Mouse (Mus musculus): Measurements from ENCODE around the gene Map3k9.

Map3k9 gene

GRCm38 (mm10) chr12:81691177-81691730, 89.7 kb downstream of the Map3k9 start:
- no peak for DNase-seq

DNA sequence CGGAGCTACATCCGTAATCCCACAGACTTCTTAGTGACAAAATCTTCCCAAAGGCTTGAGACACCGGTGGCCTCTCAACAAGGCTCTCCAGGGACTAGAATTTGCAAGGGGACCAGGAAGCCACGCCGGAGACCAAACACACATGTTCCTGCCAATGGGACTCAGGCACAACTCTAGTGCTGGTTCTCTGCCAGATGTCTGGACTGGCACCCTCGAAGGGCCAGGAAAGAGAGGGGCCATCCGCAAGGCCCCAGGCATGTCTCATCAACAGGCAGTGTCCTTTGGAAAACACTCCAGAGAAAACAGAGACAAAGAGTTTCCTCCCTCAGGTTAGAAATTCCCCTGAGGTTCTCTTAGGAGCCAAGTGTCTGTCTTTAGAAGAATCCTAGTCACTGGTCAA, 90.2 kb downstream of the Map3k9 start:
- no peak for DNase-seq

DNA sequence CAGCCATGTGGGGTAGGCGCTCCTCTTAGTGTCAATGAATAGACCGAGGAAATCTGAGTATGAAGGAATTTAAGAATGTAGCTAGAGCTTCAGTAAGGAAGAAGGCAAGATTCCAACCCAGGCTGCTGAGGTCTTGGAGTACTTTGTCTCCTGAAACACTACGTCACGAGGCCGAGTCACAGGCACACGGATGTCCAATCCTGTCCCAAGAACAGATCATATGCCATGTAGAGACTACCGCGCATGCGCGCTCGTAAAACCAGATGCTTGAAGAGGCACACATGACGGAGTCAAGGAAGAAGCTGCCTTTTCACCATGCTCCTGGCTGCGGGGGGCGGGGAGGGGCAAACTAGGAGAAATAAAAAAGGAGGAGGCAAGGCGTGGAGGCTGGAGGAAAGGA, 90.9 kb downstream of the Map3k9 start:
- no peak for DNase-seq

DNA sequence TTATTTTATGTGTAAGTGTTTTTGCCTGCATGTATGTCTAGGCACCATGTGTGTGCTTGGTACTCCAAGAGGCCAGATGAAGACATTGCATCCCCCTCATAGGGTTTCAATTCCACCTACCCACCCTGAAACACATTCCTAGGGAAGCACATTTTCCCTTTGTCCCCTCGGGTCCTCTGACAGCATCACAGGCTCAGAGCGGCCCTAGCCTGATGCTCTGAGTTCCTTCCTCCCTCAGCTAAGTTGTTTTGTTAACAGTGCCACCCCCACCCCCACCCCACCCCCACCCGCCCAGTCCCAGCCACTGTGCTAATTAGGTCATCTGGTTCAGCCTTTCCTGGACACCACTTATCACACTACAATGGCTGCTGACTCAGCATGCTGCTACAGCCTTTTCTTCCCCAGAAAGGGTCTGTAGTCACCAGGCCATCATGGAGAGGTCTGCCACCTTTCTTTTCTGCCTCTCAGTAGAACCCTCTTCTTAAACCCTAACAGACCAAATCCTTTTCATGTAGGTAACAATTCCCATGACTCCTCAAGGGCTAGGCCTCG, 91.4 kb downstream of the Map3k9 start:
- no peak for DNase-seq

DNA sequence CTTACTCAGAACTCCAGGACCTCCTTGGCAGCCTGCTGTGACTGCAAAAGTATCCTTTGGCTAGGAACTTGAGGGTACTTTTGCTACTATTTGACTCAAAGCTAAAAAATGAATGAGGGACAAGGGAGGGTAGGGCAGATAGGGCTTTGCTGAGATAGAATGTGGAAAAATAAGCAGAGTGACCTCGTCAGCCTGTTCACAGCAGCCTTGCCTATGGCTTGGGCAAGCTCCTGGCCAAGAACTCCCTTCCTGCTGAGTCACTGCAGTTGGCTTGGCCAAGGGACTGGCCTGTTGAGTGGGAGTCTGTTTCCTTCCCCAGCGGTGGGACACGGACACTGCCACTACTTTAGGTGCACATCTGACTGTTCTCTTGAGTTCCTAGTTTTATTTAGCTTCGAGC, 92.4 kb downstream of the Map3k9 start:
- no peak for DNase-seq

DNA sequence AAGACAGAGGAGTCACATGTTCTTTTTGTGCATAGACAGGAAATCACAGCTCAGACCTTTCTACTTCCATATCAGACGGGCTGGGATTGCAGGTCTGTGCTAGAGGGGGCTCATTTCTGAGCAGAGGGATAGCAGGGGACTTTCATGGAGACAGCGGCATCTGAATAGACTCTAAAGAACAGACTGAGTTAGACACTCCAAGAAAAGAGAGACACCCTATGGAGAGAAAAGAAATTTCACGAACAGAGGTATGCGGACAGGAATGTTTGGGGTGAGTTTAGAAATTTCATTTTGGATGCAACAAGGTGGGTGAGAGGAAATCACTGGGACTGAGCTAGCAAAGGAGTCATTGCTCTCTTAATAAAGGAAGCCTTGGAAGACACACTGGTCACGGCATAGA, 93.1 kb downstream of the Map3k9 start:
- DNase-seq: no peak

- no peak for DNase-seq
Measured at GRCm38 (mm10) chr12:81686406-81687117, 94.4 kb downstream of the Map3k9 start.

DNA sequence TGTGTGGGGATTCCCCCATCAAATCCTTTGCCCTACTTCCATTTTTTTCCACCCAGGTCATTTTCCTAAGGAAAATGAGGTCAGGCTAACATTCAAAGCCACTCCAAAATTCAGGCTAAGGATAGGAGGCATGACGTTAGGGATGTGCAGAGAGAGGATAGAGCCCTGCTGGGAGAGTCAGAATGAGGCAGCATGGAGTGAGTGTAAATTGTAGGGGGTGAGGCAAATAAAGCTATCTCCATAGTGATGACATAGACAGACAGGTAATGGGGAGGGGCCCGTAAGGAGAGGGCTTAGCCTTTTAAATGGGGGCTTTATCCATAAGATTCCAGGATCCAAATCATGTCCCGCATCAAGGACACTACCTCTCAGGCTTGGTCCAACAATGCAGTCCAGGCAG, 95.0 kb downstream of the Map3k9 start:
- no peak for DNase-seq

DNA sequence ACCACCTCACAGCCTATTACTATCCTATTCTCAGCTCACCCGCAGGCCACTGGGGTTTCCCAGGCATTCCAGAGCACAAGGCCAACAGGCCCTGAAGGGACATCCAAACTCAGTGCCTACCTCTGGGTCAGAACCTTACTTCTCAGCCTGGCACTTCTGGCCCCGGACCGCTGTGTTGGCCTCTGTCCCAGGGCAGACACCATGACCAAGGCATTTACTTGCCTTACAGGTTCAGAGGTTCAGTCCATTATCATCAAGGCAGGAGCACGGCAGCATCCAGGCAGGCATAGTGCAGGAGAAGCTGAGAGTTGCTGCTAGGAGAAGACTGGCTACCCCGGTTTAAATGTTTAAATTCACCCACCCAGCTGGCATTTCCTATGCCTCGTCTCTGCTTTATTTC, 96.9 kb downstream of the Map3k9 start:
- DNase-seq: no peak

DNA sequence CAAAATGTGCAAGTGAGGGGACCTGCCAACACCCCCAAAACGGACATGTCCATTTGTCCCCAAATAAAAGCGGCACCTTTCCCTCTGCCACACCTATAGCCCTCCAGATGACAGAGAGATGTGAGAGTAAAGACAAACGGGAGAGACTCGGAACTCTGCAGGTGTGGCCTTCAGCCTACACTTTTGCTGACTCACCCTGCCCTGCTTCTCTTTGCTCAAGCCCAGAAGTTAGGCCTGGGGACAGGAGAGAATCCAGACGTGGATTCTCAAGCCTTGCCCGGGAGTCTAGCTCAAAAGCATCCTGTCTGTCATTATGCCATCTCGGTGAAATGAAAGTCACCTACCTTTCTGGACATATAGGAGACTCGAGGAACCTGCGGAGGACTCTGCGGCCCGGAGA, 97.6 kb downstream of the Map3k9 start:
- DNase-seq: no peak

- DNase-seq: no peak
Measured at GRCm38 (mm10) chr12:81679807-81680529, 101.0 kb downstream of the Map3k9 start.

DNA sequence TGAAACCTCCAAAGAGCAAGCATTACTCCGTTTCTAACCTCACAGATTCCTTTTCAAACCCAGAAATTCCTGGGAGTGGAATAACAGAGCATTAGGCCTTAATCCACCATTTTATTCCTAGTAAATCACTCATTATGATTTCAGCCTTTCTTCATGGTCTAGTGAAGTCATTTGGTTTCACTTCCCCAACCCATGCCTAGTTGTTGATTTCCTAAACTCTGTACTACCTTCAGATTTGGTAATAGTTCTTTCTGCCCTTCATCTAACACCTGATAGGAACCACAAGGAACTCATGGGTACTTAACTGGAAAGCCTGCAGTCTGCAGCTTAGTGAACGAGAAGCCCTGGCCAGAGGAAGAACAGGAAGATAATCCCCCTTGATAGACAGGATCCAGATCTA, 105.4 kb downstream of the Map3k9 start:
- no peak for DNase-seq

All from right cerebral cortex, postnatal 25 days (tissue).